Mouse (Mus musculus) retina, postnatal 1 day (tissue): Measurements from ENCODE around the gene Erfe.

Experiments used
- DNase-seq: peaks from one replicate; pipeline ENCODE4 v3.0.0-alpha.2; 2012

Erfe gene

DNA sequence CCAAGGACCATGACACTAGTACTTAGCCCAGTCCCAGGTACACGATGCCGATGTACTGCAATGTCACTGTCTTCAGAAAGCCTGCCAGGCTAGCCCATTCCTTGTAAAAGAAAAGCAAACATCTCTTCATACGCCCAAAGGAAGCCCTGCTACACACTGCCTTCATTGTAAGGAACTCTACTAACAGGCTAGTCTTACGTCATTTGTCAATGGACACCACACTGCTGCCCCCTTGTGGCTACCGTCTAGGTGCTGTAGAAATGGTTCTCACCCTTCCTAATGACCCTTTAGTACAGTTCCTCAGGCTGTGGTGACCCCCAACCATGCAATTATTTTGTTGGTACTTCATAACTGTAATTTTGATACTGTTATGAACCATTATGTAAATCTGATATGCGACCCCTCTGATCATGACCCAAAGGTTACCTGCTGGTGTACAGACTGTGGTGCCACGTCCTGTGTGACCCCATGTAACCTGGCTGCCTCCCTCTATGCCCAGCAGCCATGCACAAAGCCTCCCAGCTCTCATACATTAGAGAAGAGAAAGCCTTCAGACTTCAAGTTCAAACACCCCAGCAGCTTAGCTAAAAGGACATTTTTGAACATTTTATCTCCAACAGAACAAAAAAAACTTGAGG, 14.3 kb downstream of the Erfe start:
- DNase-seq = peak; percentile 89

DNA sequence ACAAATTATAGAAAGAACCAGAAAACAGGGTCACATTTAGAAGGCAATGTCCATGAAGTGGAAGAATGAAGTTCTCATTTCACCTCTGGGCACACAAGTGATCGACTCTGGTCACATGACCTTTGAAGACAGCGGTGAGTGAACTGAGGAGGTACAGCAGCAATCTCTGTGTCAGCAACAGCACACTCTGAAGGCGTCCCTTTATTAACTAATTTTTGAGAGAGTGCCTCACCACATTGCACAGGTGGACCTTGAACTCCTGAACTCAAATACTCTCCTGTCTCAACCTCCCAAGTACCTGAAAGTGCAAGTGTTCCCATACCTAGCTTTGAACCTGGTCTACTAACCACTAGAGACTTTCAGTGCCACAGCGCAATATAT, 14.9 kb downstream of the Erfe start:
- no peak for DNase-seq

DNA sequence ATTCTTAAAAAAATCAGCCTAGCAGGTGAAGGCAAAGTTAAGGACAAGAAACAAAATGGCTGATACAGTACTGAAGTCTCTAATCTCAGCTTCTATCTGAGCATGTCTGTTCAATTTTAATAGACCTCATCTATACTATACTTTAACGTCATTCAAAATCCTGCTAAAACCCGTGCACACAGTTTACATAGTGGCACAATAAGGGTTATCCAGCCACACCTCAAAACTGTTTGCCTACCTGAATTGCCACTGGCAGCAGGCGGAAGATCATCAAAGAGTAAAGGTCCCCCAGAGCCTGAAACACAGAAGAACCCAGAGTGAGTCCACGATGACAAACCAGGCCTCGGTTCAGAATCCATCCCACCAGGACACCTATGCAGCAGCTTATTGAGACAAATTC, 24.1 kb downstream of the Erfe start:
- no peak for DNase-seq

DNA sequence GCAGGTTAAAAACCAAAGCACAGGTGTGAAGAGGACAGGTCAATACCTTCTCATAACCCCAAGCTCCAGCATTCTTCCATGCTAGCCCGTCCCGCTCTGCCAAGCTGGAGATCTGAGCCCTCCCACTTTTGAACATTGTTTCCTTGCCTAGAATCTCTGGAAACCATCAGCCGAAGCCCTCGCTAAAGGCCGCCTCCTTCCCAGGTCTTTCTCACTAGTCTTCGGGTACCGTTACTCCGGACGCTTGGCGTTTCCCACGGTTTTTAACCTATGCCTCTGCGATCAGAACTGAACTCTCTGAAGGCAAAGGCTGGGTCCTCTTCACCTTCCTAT, 31.7 kb downstream of the Erfe start:
- no peak for DNase-seq

DNA sequence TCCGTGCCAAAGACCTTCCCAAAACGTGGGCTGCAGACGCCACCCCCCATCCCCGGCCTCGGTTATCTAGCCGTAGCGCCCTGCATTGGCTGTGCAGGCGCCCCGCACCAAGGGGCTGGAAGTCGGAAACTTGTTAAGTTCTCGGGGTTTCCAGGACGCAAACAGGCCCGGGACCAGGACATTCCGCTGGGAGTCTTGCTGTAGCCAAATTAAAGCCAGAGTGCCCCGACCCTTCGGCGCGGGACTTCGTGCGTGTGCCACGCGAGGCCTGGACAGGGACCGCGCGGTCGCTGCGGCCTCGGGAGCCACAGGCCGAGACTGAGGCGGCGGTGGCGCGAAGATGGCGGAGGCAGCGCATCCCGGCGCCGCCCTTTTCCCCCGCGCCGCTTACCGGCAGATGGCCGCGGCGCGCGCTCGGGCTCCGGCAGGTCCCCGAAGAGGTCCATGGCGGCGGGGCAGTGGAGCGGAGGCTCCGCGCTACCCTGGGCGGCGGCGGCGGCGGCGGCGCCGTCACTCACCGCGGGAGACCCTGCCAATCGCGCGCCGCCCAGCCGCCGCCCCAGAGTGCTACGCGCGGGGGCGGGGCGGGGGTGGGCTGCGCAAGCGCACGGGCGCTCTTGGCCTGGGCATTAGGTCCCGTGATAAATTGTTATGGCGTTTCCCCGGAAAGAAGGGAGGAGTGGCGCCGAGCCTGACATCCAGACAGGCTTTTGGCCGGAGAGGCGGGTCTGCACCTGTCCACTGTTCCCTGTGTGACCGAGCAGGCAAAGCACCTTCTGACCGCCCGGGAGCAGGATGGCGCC, 32.2 kb downstream of the Erfe start, which contains the start of gene Ilkap:
TSS of gene Ilkap (minus strand) at position 556 of the 803 bp plus-strand sequence.
- DNase-seq = peak; percentile 94

DNA sequence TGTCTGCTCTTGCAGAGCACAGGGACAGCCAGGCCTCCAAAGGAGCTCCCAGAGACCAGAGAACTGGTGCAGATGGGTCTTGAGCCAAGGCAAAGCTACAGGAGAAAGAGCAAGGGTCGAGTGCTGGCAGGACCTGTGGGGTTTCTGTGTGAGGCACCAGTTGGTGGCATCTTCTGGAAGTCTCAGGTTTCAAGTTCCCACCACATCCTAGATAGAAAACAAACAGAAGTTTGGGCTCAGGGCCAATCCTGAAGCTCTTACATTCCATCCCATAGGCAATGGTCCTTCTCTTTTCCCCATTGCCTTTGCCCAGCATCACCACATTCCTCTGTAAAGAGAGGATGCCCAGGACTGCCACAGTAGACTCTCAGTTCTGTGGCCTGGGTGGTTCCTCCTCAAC, 38.7 kb downstream of the Erfe start:
- no peak for DNase-seq

DNA sequence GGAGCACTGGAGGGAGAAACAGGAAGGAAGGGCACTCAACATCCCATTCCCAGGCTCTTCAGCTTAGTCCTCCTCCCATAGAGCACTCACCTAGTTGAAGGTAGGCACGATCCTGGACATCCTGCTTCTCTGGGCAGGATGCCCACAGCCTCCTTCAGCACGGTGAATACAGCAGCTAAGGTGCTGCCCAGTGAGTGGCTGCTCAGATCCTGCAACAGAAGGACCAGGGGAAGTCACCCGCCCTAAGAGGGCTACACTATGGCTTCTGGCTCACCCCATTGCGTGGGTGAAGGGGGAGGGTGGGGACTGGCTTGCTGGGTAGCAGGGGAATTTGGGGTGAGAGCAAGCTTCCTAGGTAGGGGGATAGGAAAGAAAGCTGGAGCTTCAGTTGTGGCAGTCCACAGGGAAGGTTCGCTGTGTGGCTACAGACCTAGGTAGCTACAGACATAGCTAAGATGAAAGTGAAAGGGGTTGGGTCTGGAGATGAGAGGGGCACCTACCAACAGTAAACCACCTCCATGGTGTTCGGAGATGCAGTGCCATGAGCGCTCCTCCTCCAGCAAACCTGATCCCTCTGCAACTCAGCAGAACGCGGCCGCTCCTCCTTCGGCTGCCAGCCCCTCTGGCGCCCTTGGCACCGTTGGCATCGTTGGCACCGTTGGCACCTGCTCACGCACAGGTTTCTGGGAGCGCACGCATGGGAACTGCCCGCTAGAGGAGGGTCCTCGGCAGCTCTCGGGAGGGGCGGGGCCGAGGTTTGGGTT, 39.4 kb downstream of the Erfe start:
- no peak for DNase-seq

DNA sequence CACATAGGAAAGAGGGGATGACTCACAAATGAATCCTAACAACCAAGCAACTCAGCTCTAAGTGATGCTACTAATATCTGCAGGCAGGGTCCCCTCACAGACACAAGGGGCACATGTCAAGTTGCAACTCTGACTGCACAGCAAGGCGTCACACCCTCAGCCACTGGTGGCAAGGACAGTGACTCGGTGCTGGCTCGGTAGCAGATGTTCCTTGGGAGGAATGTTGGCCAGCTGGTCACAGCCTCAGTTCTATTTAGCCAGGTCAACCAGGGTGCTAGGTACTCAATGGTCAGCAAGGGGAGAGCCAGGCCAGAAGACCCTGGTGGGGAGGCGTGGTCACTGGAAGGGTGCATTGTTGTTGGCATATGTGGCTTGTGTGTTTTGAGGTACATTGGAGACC, 41.6 kb downstream of the Erfe start:
- DNase-seq = no peak

DNA sequence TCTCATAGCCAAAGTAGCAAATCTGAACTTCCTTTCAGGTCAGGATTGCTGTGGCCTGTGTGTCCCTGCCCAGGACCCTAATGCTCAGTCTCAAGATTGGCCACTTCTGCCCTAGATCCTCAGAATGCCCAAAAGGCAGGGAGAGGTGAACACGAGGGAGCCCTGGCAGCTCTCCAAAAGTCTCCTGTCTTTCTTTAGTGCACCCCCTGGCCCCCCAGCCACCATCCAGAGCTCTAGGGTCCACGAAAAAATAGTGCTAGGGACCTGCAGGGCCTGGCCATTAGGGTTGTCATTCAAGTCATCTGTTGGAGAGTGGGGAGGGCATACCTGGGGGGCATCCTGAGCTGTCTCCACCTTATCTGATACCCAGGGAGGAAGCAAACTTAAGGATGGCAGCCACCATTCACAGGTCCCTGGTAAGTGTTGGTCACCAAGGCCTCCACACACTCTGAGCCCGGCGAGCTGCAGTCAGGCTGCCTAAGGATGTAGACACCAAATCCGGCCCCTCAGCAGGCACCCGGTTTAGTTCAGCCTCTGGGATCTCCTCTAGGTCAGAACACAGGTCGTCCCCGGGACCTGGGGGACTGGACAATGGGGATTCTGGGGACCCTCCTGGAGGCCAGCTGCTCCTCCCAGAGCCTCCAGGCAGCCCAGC, 45.5 kb downstream of the Erfe start:
- DNase-seq = no peak

DNA sequence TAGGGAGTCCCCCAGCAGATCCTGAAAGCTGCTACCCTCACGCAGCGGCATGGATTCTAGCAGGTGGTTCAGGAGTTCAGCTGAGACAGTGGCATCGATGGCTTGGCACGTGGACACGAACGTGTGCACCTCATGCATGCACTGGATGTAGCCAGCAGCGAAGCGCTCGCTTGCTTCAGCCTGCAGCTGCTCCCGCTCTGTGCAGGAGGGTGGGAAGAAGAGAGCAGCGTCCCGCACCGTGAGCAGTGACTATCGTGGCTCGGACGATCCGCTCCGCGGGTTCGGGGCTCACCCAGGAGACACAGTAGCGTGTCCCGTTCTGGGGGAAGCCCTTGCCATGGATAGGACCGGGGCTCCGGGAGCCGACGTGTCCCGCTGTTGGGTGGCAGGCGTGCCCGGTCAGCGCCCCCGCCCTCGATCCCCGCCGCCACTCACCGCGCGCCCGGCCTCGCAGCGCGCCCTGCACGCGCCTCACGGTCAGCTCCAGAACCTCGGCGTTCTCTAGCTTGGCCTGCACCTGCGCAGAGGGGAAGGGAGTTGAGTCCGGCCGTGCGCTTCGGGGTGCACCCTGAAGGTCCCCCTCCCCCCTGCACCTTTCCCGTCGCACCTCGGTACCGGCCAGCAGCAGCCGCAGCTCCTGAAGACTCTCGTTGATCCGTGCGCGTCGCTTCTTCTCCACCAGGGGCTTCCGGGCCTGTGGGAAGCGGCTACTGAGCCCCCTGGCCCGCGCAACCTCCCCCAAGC, 46.2 kb downstream of the Erfe start:
- DNase-seq = peak; percentile 65

DNA sequence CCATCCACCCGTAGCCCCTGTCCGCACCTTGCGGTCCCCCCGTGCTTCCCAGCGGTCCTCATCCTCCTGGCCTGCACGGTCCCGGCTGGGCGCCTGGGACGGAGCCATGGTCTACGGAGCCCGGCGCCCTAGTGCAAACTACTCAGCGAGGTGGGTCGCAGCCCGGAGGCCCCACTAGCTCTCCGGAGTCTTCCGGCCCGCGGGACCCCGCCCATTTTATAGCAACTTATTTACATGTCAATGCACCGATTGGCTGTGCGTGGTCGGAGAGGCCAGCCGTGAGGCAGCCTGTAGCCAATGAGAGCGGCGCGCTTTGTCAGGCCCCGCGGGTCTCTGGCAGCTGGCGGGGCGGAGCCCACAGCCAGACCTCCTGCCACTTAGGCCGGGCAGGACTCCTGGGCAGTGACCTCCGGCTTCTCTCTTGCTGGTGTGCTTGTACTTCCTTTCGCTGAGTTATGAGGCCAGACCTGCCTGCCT, 46.8 kb downstream of the Erfe start:
- peak; percentile 99 for DNase-seq

DNA sequence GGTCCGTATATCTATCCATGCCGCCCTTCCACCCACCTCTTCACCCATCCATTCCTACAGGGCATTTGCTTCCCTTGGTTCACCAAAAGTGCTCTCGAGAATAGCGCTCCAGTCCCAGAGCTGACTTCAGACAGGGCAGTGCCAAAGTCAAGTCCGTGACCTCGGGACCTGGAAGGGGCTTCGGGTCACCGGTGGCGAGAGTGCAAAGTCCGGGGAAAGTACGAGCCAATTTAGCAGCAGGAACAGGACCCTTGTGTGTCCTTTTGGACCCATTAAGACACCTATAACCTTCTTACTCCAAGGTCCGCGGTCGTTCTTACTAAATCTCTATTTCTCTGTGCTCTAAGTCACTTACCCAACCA, 47.3 kb downstream of the Erfe start:
- no peak for DNase-seq

DNA sequence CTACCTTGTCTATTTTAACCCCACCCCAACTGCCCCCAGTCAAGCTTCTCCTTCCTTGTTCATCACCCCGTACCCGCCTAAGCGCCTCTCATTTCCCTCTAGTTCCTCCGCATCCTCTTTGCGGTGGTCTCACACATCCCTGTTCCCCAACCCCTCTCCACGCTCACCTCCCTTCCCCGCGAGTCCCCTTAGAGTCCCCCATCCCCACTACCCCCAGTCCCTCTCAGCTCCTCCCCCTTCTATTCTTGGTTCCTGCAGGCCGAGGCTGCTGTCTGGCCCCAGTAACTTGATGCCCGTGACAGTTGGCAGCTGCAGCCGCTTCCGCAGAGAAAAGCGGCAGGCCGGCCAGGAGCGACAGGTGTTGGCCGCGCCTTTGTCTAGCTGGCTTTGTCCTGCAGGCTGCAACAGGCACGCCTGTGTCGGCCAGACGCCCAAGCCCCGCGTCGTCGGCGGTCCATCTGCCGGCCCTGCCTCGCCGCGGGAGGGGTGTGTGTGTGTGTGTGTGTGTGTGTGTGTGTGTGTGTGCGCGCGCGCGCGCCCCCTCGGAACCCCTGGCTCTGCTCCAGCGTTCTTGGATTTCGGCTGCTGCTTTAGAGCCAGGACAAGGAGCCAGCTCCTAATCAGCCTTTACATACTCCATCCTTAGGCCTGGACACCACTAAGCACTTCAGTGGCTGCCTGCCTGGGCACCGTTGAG, 47.8 kb downstream of the Erfe start, which contains the start of gene Hes6:
TSS of gene Hes6 (minus strand) at position 141 of the 697 bp plus-strand sequence.
- DNase-seq = peak; percentile 99

DNA sequence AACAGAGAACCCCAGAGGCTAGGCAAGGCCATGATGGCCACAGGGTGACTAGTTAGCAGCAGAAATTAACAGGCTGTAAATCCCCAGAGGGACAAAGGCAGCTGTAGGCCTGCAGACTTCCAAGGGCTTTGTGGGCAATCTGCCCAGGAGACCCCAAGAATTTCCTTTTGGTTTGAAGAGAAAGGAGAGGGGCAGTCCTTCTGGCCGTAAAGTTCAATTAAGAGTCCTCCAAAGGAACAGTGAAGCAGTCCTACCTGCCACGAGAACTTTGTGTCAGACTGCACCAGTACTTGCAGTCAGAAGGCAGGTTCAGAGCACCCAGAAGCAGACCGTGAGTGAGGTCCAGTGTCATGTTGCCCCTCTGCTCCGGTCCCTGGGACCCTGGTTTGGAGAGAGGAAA, 48.7 kb downstream of the Erfe start:
- peak; percentile 71 for DNase-seq

DNA sequence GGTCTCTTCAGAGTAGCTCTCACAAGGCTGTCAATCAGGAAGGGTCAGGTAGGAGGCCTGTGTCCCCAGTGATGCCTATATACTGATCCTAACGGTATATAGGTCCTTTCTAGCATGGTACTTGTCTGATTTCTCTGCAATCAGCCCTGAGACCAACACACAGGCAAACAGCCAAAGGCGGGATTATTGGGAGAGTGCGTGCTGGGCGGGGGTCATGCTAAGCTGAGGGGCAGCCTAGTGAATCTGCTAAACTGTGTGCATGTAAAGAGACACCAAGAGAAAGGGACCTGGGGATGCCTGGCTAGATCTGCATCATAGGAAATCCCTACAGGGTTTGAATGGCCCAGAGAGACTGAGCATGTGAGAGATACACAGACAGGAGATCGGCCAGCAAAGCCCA, 49.1 kb downstream of the Erfe start:
- peak; percentile 61 for DNase-seq

DNA sequence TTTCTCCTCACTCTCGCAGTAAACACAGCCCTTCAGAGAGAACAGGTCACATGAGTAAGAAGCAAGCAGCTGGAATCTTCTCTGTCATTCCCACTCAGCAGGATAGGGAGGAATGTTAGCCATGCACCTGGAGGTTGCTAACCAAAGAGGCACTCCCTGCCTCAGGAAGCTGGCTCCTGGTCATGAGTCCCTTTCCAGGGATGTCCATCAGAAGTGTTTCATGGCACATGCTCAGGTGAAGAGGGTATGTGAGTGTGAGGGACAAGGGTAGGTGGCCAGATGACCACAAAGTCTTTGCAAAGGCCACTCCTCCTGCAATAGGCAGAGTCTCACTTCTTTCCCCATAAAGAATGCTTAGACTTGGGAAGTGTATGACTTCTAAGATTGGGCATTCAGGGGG, 51.8 kb downstream of the Erfe start:
- no peak for DNase-seq

DNA sequence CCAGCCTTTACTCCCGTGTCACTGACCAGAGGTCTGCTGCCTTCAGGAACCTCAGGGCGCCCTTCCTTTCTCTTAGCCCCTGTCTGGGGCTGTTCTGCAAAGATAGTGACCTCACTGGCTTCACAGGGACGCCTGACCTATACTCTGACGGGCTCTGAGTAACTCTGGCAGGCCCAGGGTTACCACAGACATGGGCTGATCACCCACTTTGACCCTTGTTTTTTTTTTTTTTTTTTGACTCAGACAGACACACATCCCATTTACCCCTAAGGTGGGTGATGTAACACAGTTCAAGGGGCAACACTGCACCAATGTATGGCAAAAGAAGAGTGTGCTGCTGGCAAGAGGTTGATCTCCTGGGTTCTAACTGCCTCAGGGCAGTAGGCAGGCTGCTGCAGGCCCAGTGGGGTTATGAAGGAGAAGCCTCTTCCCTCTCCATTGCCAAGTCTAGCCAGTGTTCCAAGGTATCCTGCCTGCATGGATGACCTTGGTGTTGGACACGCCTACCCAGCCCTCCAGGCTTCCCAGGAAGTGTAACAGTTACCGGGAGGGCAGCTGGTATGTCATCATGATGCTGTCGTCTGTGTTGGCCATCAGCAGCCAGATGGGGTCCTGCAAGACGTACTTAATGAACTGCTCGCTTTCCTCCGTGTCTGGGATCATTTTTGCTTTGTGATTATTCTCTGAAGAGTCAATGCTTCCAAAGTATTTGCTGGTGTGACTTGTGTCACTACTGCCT, 53.8 kb downstream of the Erfe start:
- no peak for DNase-seq

DNA sequence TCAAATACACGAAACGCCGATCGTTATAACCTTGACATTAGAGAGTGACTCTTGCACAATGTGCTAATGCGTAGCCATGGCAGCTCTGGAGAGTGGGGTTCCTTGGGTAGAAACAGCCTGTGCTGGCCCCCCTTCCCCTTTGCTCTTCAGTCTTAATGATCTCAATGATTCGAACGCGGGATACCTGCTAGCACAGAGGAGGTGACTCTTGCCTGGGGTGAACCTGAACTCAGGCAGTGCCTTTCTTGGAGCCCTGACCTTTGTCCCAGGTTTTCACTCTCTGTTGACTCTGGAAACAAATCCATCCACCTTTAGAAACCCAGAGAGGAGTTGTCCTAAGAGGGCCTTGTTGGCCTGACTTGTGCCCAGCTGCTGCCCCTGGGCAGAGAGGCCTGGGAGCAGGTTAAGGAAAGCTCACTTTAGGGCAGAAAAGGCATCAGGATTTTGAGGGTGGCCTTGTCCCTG, 54.4 kb downstream of the Erfe start:
- DNase-seq = no peak
